Mouse (Mus musculus): ENCODE data around the gene Cpz. TPM values are rescaled to one million over a fixed set of nuclear protein-coding genes. Genes with fewer than 3 reads are reported as not detected.

The Cpz gene
- polyA plus RNA-seq (2014; fragmentation: Nextera tagmentation; extraction: Ambion mirVana): 11.7 and 12.4 TPM in 2 replicates

GRCm38 (mm10) chr5:35525469-35526123 is at the start of gene Cpz:
Cpz (minus strand) TSS chr5:35525698.
- peaks cover 9% of the 10 kb centered on the region for H3K4me1 ChIP-seq (replicated peaks; ENCODE audit: control insufficient read depth, insufficient read depth, low read length)
- peaks cover 23% of the 10 kb centered on the region for H3K27me3 ChIP-seq (replicated peaks; ENCODE audit: control insufficient read depth, insufficient read depth, low read length)
- H3K36me3 ChIP-seq (ENCODE audit: control insufficient read depth, insufficient read depth, low read length): no peaks in the 10 kb centered on the region
- peak within 1 kb of the TSS; percentile 44; the same call in 1 of the 2 replicates for H3K9ac ChIP-seq (ENCODE audit: low read length)
- DNase-seq (ENCODE audit: low spot score) (peak; percentile 85), ATAC-seq (replicated peaks; ENCODE audit: low FRiP score, low TSS enrichment, low read depth) (peak; percentile 64)
- peak within 1 kb of the TSS; percentile 35 for H3K4me3 ChIP-seq (ENCODE audit: low read depth, low read length)
- no peaks in the 10 kb centered on the region for H3K9me3 ChIP-seq (ENCODE audit: control insufficient read depth, low read length)
- H3K4me2 ChIP-seq (ENCODE audit: low read length): peak within 1 kb of the TSS; percentile 58
- no peak within 1 kb of the TSS for H3K27ac ChIP-seq (ENCODE audit: low read depth)
- WGBS: 3% methylated on average over 28 of the region's 29 CpGs

GRCm38 (mm10) chr5:35574653-35575599 is 49.4 kb upstream of the Cpz start, which contains the start of gene Trmt44:
Trmt44 (minus strand) TSS chr5:35575070.
- DNase-seq (ENCODE audit: low spot score): peak; percentile 96

GRCm38 (mm10) chr5:35571546-35571945 is 46.0 kb upstream of the Cpz start:
- WGBS: 91% methylated on average over 6 of the region's 6 CpGs
- Histone ChIP-seq H3K27ac (ENCODE audit: low read depth) (no peak overlapping the region), H3K27me3 (replicated peaks; ENCODE audit: control insufficient read depth, insufficient read depth, low read length) (no peaks in the 10 kb centered on the region), H3K9me3 (ENCODE audit: control insufficient read depth, low read length) (no peaks in the 10 kb centered on the region), H3K4me2 (ENCODE audit: low read length) (no peak overlapping the region), H3K36me3 (ENCODE audit: control insufficient read depth, insufficient read depth, low read length) (peaks cover 65% of the 10 kb centered on the region), H3K4me1 (replicated peaks; ENCODE audit: control insufficient read depth, insufficient read depth, low read length) (peaks cover 7% of the 10 kb centered on the region; the same call in 1 of the 2 replicates), H3K9ac (ENCODE audit: low read length) (no peak overlapping the region), H3K4me3 (ENCODE audit: low read depth, low read length) (no peak overlapping the region)
- ATAC-seq (replicated peaks; ENCODE audit: low FRiP score, low TSS enrichment, low read depth): no peak
- DNase-seq (ENCODE audit: low spot score): no peak

More at GRCm38 (mm10) chr5:35574653-35575599, 49.4 kb upstream of the Cpz start, which contains the start of gene Trmt44:
- Histone ChIP-seq H3K9ac (ENCODE audit: low read length) (peak within 1 kb of the TSS; percentile 83), H3K36me3 (ENCODE audit: control insufficient read depth, insufficient read depth, low read length) (peaks cover 34% of the 10 kb centered on the region), H3K27me3 (replicated peaks; ENCODE audit: control insufficient read depth, insufficient read depth, low read length) (no peaks in the 10 kb centered on the region), H3K4me2 (ENCODE audit: low read length) (peak within 1 kb of the TSS; percentile 88), H3K4me3 (ENCODE audit: low read depth, low read length) (peak within 1 kb of the TSS; percentile 98), H3K9me3 (ENCODE audit: control insufficient read depth, low read length) (no peaks in the 10 kb centered on the region), H3K4me1 (replicated peaks; ENCODE audit: control insufficient read depth, insufficient read depth, low read length) (peaks cover 7% of the 10 kb centered on the region; the same call in 1 of the 2 replicates), H3K27ac (ENCODE audit: low read depth) (peak within 1 kb of the TSS; percentile 73)
- peak; percentile 98 for ATAC-seq (replicated peaks; ENCODE audit: low FRiP score, low TSS enrichment, low read depth)
- 4% methylated on average over 56 of the region's 56 CpGs for WGBS

- peaks cover 96% of the 10 kb centered on the region for H3K36me3 ChIP-seq (ENCODE audit: control insufficient read depth, insufficient read depth, low read length)
- H3K4me1 ChIP-seq (replicated peaks; ENCODE audit: control insufficient read depth, insufficient read depth, low read length): no peaks in the 10 kb centered on the region
- H3K9ac ChIP-seq (ENCODE audit: low read length): no peak overlapping the region
- DNase-seq (ENCODE audit: low spot score) (no peak), ATAC-seq (replicated peaks; ENCODE audit: low FRiP score, low TSS enrichment, low read depth) (no peak)
- H3K27ac ChIP-seq (ENCODE audit: low read depth): no peak overlapping the region
- H3K9me3 ChIP-seq (ENCODE audit: control insufficient read depth, low read length): no peaks in the 10 kb centered on the region
- 85% methylated on average over 4 of the region's 4 CpGs for WGBS
- no peak overlapping the region for H3K4me2 ChIP-seq (ENCODE audit: low read length)
- no peak overlapping the region for H3K4me3 ChIP-seq (ENCODE audit: low read depth, low read length)
- no peaks in the 10 kb centered on the region for H3K27me3 ChIP-seq (replicated peaks; ENCODE audit: control insufficient read depth, insufficient read depth, low read length)
Observed at GRCm38 (mm10) chr5:35566632-35567031, 41.1 kb upstream of the Cpz start.

- WGBS: 86% methylated on average over 9 of the region's 9 CpGs
Observed at GRCm38 (mm10) chr5:35565217-35565616, 39.7 kb upstream of the Cpz start.

GRCm38 (mm10) chr5:35563449-35563848 is 38.0 kb upstream of the Cpz start:
- Histone ChIP-seq H3K4me3 (ENCODE audit: low read depth, low read length) (no peak overlapping the region), H3K9me3 (ENCODE audit: control insufficient read depth, low read length) (no peaks in the 10 kb centered on the region), H3K4me2 (ENCODE audit: low read length) (no peak overlapping the region), H3K27ac (ENCODE audit: low read depth) (no peak overlapping the region), H3K36me3 (ENCODE audit: control insufficient read depth, insufficient read depth, low read length) (peaks cover 84% of the 10 kb centered on the region), H3K9ac (ENCODE audit: low read length) (no peak overlapping the region), H3K27me3 (replicated peaks; ENCODE audit: control insufficient read depth, insufficient read depth, low read length) (no peaks in the 10 kb centered on the region), H3K4me1 (replicated peaks; ENCODE audit: control insufficient read depth, insufficient read depth, low read length) (no peaks in the 10 kb centered on the region)
- ATAC-seq (replicated peaks; ENCODE audit: low FRiP score, low TSS enrichment, low read depth) (no peak; the same call in 1 of the 2 replicates), DNase-seq (ENCODE audit: low spot score) (peak; percentile 95)
- 5% methylated on average over 1 of the region's 1 CpGs for WGBS

More at GRCm38 (mm10) chr5:35565217-35565616, 39.7 kb upstream of the Cpz start:
- Histone ChIP-seq H3K4me1 (replicated peaks; ENCODE audit: control insufficient read depth, insufficient read depth, low read length) (no peaks in the 10 kb centered on the region), H3K36me3 (ENCODE audit: control insufficient read depth, insufficient read depth, low read length) (peaks cover 94% of the 10 kb centered on the region), H3K27me3 (replicated peaks; ENCODE audit: control insufficient read depth, insufficient read depth, low read length) (no peaks in the 10 kb centered on the region), H3K4me2 (ENCODE audit: low read length) (no peak overlapping the region), H3K4me3 (ENCODE audit: low read depth, low read length) (no peak overlapping the region), H3K9ac (ENCODE audit: low read length) (no peak overlapping the region), H3K9me3 (ENCODE audit: control insufficient read depth, low read length) (no peaks in the 10 kb centered on the region), H3K27ac (ENCODE audit: low read depth) (no peak overlapping the region)
- no peak for ATAC-seq (replicated peaks; ENCODE audit: low FRiP score, low TSS enrichment, low read depth)
- DNase-seq (ENCODE audit: low spot score): no peak

GRCm38 (mm10) chr5:35562616-35563015 is 37.1 kb upstream of the Cpz start:
- H3K27me3 ChIP-seq (replicated peaks; ENCODE audit: control insufficient read depth, insufficient read depth, low read length): no peaks in the 10 kb centered on the region
- DNase-seq (ENCODE audit: low spot score): no peak
- H3K4me1 ChIP-seq (replicated peaks; ENCODE audit: control insufficient read depth, insufficient read depth, low read length): no peaks in the 10 kb centered on the region
- H3K4me2 ChIP-seq (ENCODE audit: low read length): no peak overlapping the region
- H3K4me3 ChIP-seq (ENCODE audit: low read depth, low read length): no peak overlapping the region
- no peak for ATAC-seq (replicated peaks; ENCODE audit: low FRiP score, low TSS enrichment, low read depth)
- H3K36me3 ChIP-seq (ENCODE audit: control insufficient read depth, insufficient read depth, low read length): peaks cover 82% of the 10 kb centered on the region
- H3K9me3 ChIP-seq (ENCODE audit: control insufficient read depth, low read length): no peaks in the 10 kb centered on the region
- 94% methylated on average over 2 of the region's 2 CpGs for WGBS
- no peak overlapping the region for H3K9ac ChIP-seq (ENCODE audit: low read length)
- no peak overlapping the region for H3K27ac ChIP-seq (ENCODE audit: low read depth)

GRCm38 (mm10) chr5:35559447-35559846 is 33.9 kb upstream of the Cpz start:
- no peaks in the 10 kb centered on the region for H3K9me3 ChIP-seq (ENCODE audit: control insufficient read depth, low read length)
- WGBS: 83% methylated on average over 8 of the region's 8 CpGs
- no peak overlapping the region for H3K27ac ChIP-seq (ENCODE audit: low read depth)
- no peak for ATAC-seq (replicated peaks; ENCODE audit: low FRiP score, low TSS enrichment, low read depth)
- no peak overlapping the region for H3K9ac ChIP-seq (ENCODE audit: low read length)
- no peaks in the 10 kb centered on the region for H3K4me1 ChIP-seq (replicated peaks; ENCODE audit: control insufficient read depth, insufficient read depth, low read length)
- H3K36me3 ChIP-seq (ENCODE audit: control insufficient read depth, insufficient read depth, low read length): peaks cover 74% of the 10 kb centered on the region
- H3K4me3 ChIP-seq (ENCODE audit: low read depth, low read length): no peak overlapping the region
- H3K27me3 ChIP-seq (replicated peaks; ENCODE audit: control insufficient read depth, insufficient read depth, low read length): no peaks in the 10 kb centered on the region
- DNase-seq (ENCODE audit: low spot score): no peak
- H3K4me2 ChIP-seq (ENCODE audit: low read length): no peak overlapping the region

Data from intestine, embryonic 14.5 days (tissue).